Mouse (Mus musculus) liver, embryonic 13.5 days (tissue): ENCODE measurements around the gene Pms2. TPM values are rescaled to one million over a fixed set of nuclear protein-coding genes. Genes with fewer than 3 reads are reported as not detected.

Experiments used
- ATAC-seq: fragments of 200-750 bp; cut with Nextera tagmentation; 2 replicates; pipeline ENCODE4 v1.8.0; 2017; ENCODE audit warnings: low read depth, mild to moderate bottlenecking, moderate number of reproducible peaks, moderate library complexity
- DNase-seq: peaks from one replicate; pipeline ENCODE4 v3.0.0; 2022
- H3K27ac ChIP-seq: fragments of 300-500 bp; sonication (generic); 2 replicates; pipeline ENCODE4 v1.5.1; 2015; ENCODE audit warnings: moderate library complexity, mild to moderate bottlenecking, inconsistent platforms
- H3K27me3 ChIP-seq: fragments of 300-500 bp; sonication (generic); 2 replicates; pipeline ENCODE4 v1.6.1; 2015; ENCODE audit warnings: mild to moderate bottlenecking, inconsistent platforms
- H3K36me3 ChIP-seq: fragments of 300-500 bp; sonication (generic); 2 replicates; pipeline ENCODE4 v1.6.1; 2015; ENCODE audit warnings: mild to moderate bottlenecking, inconsistent platforms
- H3K4me1 ChIP-seq: fragments of 300-500 bp; sonication (generic); replicated peaks from 2 replicates; pipeline ENCODE4 v1.6.1; 2015; ENCODE audit warnings: inconsistent platforms
- H3K4me2 ChIP-seq: fragments of 300-500 bp; sonication (generic); 2 replicates; pipeline ENCODE4 v1.6.1; 2015; ENCODE audit warnings: inconsistent platforms, mild to moderate bottlenecking, moderate library complexity
- H3K4me3 ChIP-seq: fragments of 300-500 bp; sonication (generic); replicated peaks from 2 replicates; pipeline ENCODE4 v1.5.1; 2015; ENCODE audit warnings: mild to moderate bottlenecking, inconsistent platforms
- H3K9ac ChIP-seq: fragments of 300-500 bp; sonication (generic); 2 replicates; pipeline ENCODE4 v1.6.1; 2015; ENCODE audit warnings: mild to moderate bottlenecking, inconsistent platforms
- H3K9me3 ChIP-seq: fragments of 300-500 bp; sonication (generic); replicated peaks from 2 replicates; pipeline ENCODE4 v1.6.1; 2016; ENCODE audit warnings: inconsistent platforms
- WGBS: fragments of 180-500 bp; shearing (Covaris S2); methylation state at CpG from one replicate; pipeline ENCODE4 v1.1.7; 2015; ENCODE audit not compliant: insufficient replicate concordance; 5-methylcytosine and 5-hydroxymethylcytosine counted together
- polyA plus RNA-seq: library from polyadenylated mRNA; unstranded; fragments of >200 nt; fragmentation: Nextera tagmentation; extraction: Ambion mirVana; gene quantifications from 2 replicates; pipeline ENCODE4 v1.2.1, GENCODE M21; 2015

The Pms2 gene
- polyA plus RNA-seq, 1 experiment from 2014 or later: 16.9 TPM

DNA sequence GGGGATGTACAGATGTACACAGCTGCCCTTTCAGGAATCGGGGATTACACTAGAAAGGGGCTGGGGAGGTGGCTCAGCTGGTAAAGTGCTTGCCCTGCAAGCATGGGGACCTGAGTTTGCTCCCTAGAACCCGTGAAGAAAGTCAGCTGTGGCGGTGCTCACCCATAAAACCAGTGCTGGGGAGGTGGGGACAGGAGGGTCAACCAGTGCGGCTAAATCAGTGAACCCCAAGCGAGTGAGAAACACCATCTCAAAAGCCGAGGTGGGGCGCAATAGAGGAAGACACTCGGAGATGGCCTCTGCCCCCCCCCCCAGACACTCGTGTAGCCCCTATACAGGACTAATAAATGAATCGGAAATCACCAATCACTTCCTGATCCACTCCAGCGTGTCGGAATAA is 56.9 kb downstream of the Pms2 start:
- H3K4me1 ChIP-seq: no peaks in the 10 kb centered on the region
- WGBS: 74% methylated on average over 12 of the region's 12 CpGs
- H3K9ac ChIP-seq: no peak overlapping the region
- no peaks in the 10 kb centered on the region for H3K36me3 ChIP-seq
- H3K27ac ChIP-seq: no peak overlapping the region
- ATAC-seq (no peak), DNase-seq (no peak)
- no peak overlapping the region for H3K4me2 ChIP-seq
- no peaks in the 10 kb centered on the region; the same call in 1 of the 2 replicates for H3K27me3 ChIP-seq
- no peaks in the 10 kb centered on the region for H3K9me3 ChIP-seq
- no peak overlapping the region for H3K4me3 ChIP-seq

DNA sequence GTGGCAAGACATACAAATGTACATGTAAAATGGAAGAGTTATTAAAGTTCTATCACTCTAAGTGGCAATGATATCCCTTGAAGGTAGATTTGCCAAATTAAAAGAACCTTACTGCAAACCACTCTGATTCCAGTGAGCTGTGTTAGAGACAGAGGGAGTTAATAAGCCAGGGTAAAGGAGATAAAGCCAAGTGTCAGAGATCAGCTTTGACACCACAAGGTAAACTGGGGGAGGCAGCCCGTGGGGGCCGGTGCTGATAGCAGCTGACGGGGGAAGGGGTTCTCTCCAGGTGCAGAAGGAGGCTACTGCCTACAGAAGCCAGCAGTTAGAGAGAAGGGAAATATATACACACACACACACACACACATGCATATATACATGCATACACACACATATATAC is 62.9 kb downstream of the Pms2 start:
- H3K9me3 ChIP-seq: no peaks in the 10 kb centered on the region
- 0 out of 2 replicates have a peak overlapping the region, but pooled peaks have one; percentile 2 for H3K27ac ChIP-seq
- H3K36me3 ChIP-seq: no peaks in the 10 kb centered on the region
- WGBS: 0% methylated on average over 1 of the region's 3 CpGs
- H3K4me2 ChIP-seq: no peak overlapping the region
- H3K27me3 ChIP-seq: no peaks in the 10 kb centered on the region; the same call in 1 of the 2 replicates
- ATAC-seq: no peak
- H3K4me3 ChIP-seq: no peak overlapping the region
- H3K9ac ChIP-seq: no peak overlapping the region
- DNase-seq: no peak
- peaks cover 49% of the 10 kb centered on the region for H3K4me1 ChIP-seq

DNA sequence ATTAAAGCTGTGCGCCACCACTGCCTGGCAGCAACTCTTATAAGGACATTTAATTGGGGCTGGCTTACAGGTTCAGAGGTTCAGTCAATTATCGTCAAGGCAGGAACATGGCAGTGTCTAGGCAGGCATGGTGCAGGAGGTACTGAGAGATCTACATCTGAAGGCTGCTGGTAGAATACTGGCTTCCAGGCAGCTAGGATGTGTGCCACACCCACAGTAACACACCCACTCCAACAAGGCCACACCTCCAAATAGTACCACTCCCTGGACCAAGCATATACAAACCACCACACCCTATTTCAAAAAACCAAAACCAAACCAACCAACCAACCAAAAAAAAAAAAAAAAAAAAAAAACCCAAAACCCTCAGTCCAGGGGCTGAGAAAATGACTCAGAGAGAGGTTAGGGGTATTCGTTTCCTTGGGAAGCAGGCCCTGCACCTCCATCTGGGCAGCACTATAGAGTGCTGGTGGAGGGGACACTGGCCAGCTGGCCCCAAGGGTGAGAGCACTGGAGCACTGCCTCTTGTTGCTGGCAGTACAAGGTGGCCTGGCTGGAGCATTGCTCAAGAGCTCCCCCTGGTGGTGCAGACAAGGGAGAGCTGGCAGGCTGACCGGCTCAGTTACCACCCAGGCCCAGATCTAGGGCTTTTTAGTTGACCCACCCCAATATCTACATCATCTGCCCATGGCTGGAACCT is 65.3 kb downstream of the Pms2 start:
- Histone ChIP-seq H3K4me3 (no peak overlapping the region), H3K4me2 (peak overlapping the region; percentile 61), H3K27me3 (no peaks in the 10 kb centered on the region), H3K9me3 (no peaks in the 10 kb centered on the region), H3K4me1 (peaks cover 61% of the 10 kb centered on the region), H3K36me3 (no peaks in the 10 kb centered on the region), H3K9ac (no peak overlapping the region), H3K27ac (peak overlapping the region; percentile 87)
- WGBS: 50% methylated on average over 4 of the region's 4 CpGs
- ATAC-seq (peak; percentile 84), DNase-seq (peak; percentile 66)

DNA sequence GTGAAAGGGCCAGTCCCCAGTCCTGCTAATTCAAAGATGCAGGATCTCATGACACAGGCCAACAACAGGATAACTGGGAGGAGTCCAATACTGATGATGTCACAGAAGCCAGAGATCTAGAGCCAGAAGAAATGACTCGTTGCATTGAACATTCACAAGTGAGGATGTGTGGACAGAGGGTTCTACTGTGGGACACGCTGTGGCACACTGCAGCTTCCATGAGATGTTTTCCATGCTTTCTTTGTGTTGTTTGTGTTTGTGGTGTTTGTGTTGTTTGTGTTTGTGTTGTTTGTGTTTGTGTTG is 65.8 kb downstream of the Pms2 start:
- 46% methylated on average over 2 of the region's 2 CpGs for WGBS
- H3K4me2 ChIP-seq: peak overlapping the region; percentile 61

DNA sequence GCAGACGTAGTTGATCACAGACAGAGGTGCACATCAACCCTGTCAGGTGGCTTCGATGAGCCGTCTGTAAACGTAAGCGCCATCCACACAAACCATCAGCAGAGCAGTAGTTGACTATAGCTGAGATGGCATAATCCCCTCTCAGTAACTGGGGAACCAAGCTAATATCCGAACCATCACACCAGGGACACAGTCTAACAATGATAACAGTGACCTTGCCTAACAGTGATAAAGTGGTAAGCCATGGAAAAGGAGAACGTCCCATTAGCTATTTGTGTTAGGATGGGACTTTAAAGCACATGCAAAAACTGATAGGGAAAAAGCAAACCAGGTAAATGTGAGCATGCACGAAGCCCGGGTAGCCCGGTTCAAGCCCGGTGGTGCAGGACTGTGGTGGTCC is 66.5 kb downstream of the Pms2 start:
- peak overlapping the region; percentile 18; the same call in 1 of the 2 replicates for H3K4me3 ChIP-seq
- peaks cover 62% of the 10 kb centered on the region for H3K4me1 ChIP-seq
- peak overlapping the region; percentile 61 for H3K4me2 ChIP-seq
- DNase-seq: no peak
- ATAC-seq: peak; percentile 52
- WGBS: 70% methylated on average over 11 of the region's 11 CpGs
- H3K27me3 ChIP-seq: no peaks in the 10 kb centered on the region
- H3K9me3 ChIP-seq: no peaks in the 10 kb centered on the region
- H3K27ac ChIP-seq: peak overlapping the region; percentile 87
- peak overlapping the region; percentile 12; the same call in 1 of the 2 replicates for H3K9ac ChIP-seq
- no peaks in the 10 kb centered on the region for H3K36me3 ChIP-seq

More for the DNA sequence above, 65.8 kb downstream of the Pms2 start:
- DNase-seq: no peak
- Histone ChIP-seq H3K4me3 (no peak overlapping the region), H3K4me1 (peaks cover 62% of the 10 kb centered on the region), H3K27ac (peak overlapping the region; percentile 87), H3K9ac (peak overlapping the region; percentile 12; the same call in 1 of the 2 replicates), H3K27me3 (no peaks in the 10 kb centered on the region), H3K9me3 (no peaks in the 10 kb centered on the region), H3K36me3 (no peaks in the 10 kb centered on the region)
- ATAC-seq: peak; percentile 5; the same call in 1 of the 2 replicates

DNA sequence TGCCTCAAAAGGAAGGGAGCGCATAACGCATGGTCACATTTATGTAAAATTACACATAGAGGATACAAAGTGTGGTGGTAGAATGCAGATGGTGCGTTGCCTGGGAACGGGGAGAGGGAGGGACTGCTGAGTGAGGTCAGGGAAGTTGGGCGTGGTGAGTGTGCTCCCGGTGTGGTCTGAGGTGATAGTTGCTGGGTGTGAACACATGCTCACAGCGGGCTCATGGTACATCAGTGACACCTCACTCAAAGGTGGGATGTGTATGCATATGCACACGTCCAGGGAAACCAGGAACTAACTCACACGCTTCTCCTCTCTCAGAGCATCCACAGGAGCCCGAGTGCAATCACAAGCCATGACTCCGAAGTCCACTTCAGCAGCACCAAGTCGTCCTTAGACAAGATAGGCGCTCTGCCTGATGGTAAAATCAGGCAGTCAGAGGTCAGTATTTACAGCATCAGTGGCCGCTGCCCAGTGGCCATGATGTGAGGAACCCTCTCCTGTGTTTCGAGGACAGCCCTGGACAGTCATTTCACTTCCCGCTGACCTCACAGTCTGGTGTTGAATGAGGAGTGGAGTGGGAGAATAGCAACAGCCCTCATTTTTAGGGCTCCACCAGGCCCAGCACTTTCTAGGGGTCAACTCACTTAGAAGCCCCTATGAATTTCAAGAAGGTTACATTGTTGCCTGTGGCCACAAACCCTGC is 67.1 kb downstream of the Pms2 start:
- no peaks in the 10 kb centered on the region for H3K36me3 ChIP-seq
- H3K27ac ChIP-seq: peak overlapping the region; percentile 87
- no peaks in the 10 kb centered on the region for H3K9me3 ChIP-seq
- peak; percentile 92 for ATAC-seq
- H3K27me3 ChIP-seq: no peaks in the 10 kb centered on the region
- H3K4me1 ChIP-seq: peaks cover 62% of the 10 kb centered on the region
- H3K9ac ChIP-seq: peak overlapping the region; percentile 44; the same call in 1 of the 2 replicates
- 53% methylated on average over 16 of the region's 16 CpGs for WGBS
- DNase-seq: peak; percentile 72
- peak overlapping the region; percentile 61 for H3K4me2 ChIP-seq
- H3K4me3 ChIP-seq: peak overlapping the region; percentile 18; the same call in 1 of the 2 replicates

DNA sequence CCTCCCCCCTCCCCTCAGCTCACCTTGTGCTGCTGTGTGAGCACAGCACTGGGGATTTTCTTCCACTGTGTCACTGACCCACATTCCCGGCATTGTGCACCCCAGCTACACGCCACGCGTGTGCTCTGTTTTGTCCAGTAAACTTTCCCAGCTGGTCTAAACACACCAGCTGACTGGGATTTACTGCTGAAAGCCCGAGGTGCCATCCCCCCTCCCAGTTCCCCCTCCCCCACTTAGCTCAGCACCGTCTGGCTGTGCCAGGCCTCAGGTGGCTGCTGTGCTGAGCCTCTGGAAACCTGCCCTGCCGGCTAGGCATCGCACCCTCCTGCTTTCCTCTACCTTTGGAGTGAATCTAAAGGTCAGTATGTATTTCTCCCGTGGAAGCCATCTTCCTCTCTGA is 71.1 kb downstream of the Pms2 start:
- H3K27ac ChIP-seq: no peak overlapping the region

DNA sequence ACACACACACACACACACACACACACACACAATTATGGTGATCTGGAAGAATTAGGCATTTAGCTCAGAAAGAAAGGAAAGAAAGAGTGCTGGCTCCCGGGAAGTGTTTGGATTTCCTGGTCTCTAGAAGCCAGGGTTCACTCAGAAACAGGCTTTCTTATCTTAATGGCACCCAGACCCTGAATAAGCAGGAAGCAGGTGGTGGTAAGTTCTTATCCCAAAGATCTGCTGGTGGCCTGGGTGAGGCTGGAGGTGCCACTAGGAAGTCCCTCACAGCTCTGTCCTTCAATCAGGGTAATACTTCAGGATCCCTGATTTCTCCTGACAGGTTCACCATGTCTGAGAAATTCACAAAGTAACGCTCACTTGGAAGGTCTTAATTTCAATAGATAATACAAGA is 72.6 kb downstream of the Pms2 start:
- WGBS: 66% methylated on average over 2 of the region's 2 CpGs

More for the DNA sequence above, 71.1 kb downstream of the Pms2 start:
- Histone ChIP-seq H3K27me3 (no peaks in the 10 kb centered on the region), H3K9ac (no peak overlapping the region), H3K4me1 (peaks cover 36% of the 10 kb centered on the region), H3K9me3 (no peaks in the 10 kb centered on the region), H3K4me2 (no peak overlapping the region), H3K36me3 (0 out of 2 replicates have a peak, but pooled peaks cover 12% of the 10 kb centered on the region), H3K4me3 (no peak overlapping the region)
- WGBS: 53% methylated on average over 9 of the region's 9 CpGs
- no peak for ATAC-seq
- DNase-seq: no peak

More for the DNA sequence above, 72.6 kb downstream of the Pms2 start:
- no peak for DNase-seq
- Histone ChIP-seq H3K27ac (no peak overlapping the region), H3K4me1 (peaks cover 21% of the 10 kb centered on the region), H3K9me3 (no peaks in the 10 kb centered on the region), H3K36me3 (peaks cover 27% of the 10 kb centered on the region), H3K9ac (no peak overlapping the region), H3K4me3 (no peak overlapping the region), H3K4me2 (no peak overlapping the region), H3K27me3 (no peaks in the 10 kb centered on the region)
- no peak for ATAC-seq

Other genes with a start within 250 kb of the Pms2 start
- 4.4 and 5.2 TPM in 2 replicates for gene Usp42, start 177.7 kb upstream of the Pms2 start, polyA plus RNA-seq
- gene Eif2ak1, start 92.2 kb upstream of the Pms2 start, polyA plus RNA-seq: 104 and 118 TPM in 2 replicates
- gene Ankrd61, start 12.3 kb upstream of the Pms2 start, polyA plus RNA-seq: 0.32 and 0.36 TPM in 2 replicates
- gene Aimp2, start 117 bp upstream of the Pms2 start, polyA plus RNA-seq: 68.9 and 73.2 TPM in 2 replicates
- 0.41 TPM in 1 of 2 replicates, not detected in the other for gene Gm42421, start 18.2 kb downstream of the Pms2 start, polyA plus RNA-seq
- gene Rsph10b, start 23.1 kb downstream of the Pms2 start, polyA plus RNA-seq: 0.17 and 0.56 TPM in 2 replicates
- 48.8 and 58.1 TPM in 2 replicates for gene Ccz1, start 104.9 kb downstream of the Pms2 start, polyA plus RNA-seq
- gene Ocm, start 116.7 kb downstream of the Pms2 start, polyA plus RNA-seq: not detected in 2 replicates
- gene Lmtk2, start 190.5 kb downstream of the Pms2 start, polyA plus RNA-seq: 2.0 and 2.3 TPM in 2 replicates